Mouse (Mus musculus) MEL (cell line): ENCODE data around the gene Tmem267. TPM values are rescaled to one million over a fixed set of nuclear protein-coding genes. Genes with fewer than 3 reads are reported as not detected.
"Not testable (repeated sequence)": the region's sequence is repeated elsewhere in the genome, so short reads cannot be mapped to it uniquely, and the experiment has no call there.

ENCODE experiments used
- DNase-seq: peaks from one replicate; pipeline ENCODE4 v3.0.0; 2011; ENCODE audit warnings: low read depth, low spot score
- H3K27ac ChIP-seq: 2 replicates; pipeline ENCODE4 v1.5.1; 2012; ENCODE audit warnings: low read depth, mild to moderate bottlenecking, control low read depth, low read length, moderate library complexity; ENCODE audit not compliant: control insufficient read depth
- H3K27me3 ChIP-seq, 2 experiments: fragments of 150-350 bp in 1 of 2; sonication (generic) in 1 of 2; 2 replicates each; pipeline ENCODE4 v1.6.1; 2012; ENCODE audit warnings: low read length in 2 of 2, mild to moderate bottlenecking in 2 of 2, improper control_type of control experiment in 1 of 2, moderate library complexity in 1 of 2; ENCODE audit not compliant: insufficient read depth in 2 of 2, control insufficient read depth in 1 of 2
- H3K36me3 ChIP-seq, 2 experiments: 2 replicates each; pipeline ENCODE4 v1.6.1; 2012 to 2014; ENCODE audit warnings: low read length in 2 of 2, improper control_type of control experiment in 1 of 2, inconsistent platforms in 1 of 2, mild to moderate bottlenecking in 1 of 2; ENCODE audit not compliant: insufficient read depth in 2 of 2, control insufficient read depth in 1 of 2
- H3K4me1 ChIP-seq, 2 experiments: fragments of 150-350 bp in 1 of 2; sonication (generic) in 1 of 2; 2 replicates each; pipeline ENCODE4 v1.6.1; 2012; ENCODE audit warnings: low read length in 2 of 2, improper control_type of control experiment in 1 of 2, mild to moderate bottlenecking in 1 of 2; ENCODE audit not compliant: insufficient read depth in 2 of 2, control insufficient read depth in 1 of 2
- H3K4me3 ChIP-seq, 2 experiments: fragments of 150-350 bp in 1 of 2; sonication (generic) in 1 of 2; 2 replicates each; pipeline ENCODE4 v1.5.1; 2012; ENCODE audit warnings: low read depth in 2 of 2, low read length in 2 of 2, mild to moderate bottlenecking in 2 of 2, moderate library complexity in 2 of 2, control low read depth in 1 of 2, improper control_type of control experiment in 1 of 2; ENCODE audit not compliant: control insufficient read depth in 1 of 2, insufficient read depth in 1 of 2
- H3K79me2 ChIP-seq: 2 replicates; pipeline ENCODE4 v1.6.1; 2012; ENCODE audit warnings: mild to moderate bottlenecking, low read length, moderate library complexity; ENCODE audit not compliant: control insufficient read depth, poor library complexity, insufficient read depth
- H3K9ac ChIP-seq: 2 replicates; pipeline ENCODE4 v1.6.1; 2012; ENCODE audit warnings: low read depth, mild to moderate bottlenecking, control low read depth, low read length, moderate library complexity; ENCODE audit not compliant: control insufficient read depth, poor library complexity, severe bottlenecking
- H3K9me3 ChIP-seq: fragments of 150-350 bp; sonication (generic); replicated peaks from 2 replicates; pipeline ENCODE4 v1.6.1; 2012; ENCODE audit warnings: mild to moderate bottlenecking, low read length, improper control_type of control experiment, moderate library complexity; ENCODE audit not compliant: insufficient read depth
- CHD1 ChIP-seq: IDR thresholded peaks from 2 replicates; pipeline ENCODE4 v1.6.1; 2012; ENCODE audit warnings: low read depth, mild to moderate bottlenecking, inconsistent platforms, low read length, improper control_type of control experiment
- CTCF ChIP-seq, 3 experiments: IDR thresholded peaks in 2 of 3; conservative IDR thresholded peaks in 1 of 3; 2 replicates each; pipeline ENCODE4 v1.5.1; 2011 to 2012; ENCODE audit warnings: low read length in 3 of 3, low read depth in 2 of 3, mild to moderate bottlenecking in 2 of 3, improper control_type of control experiment in 1 of 3, inconsistent platforms in 1 of 3, mixed read lengths in 1 of 3, moderate library complexity in 1 of 3; ENCODE audit not compliant: control insufficient read depth in 1 of 3, insufficient read depth in 1 of 3, poor library complexity in 1 of 3, severe bottlenecking in 1 of 3
- ELF1 ChIP-seq: IDR thresholded peaks from 2 replicates; pipeline ENCODE4 v1.6.1; 2014; ENCODE audit warnings: low read depth, mild to moderate bottlenecking, inconsistent platforms, low read length, improper control_type of control experiment, moderate library complexity
- GATA1 ChIP-seq: IDR thresholded peaks from 2 replicates; pipeline ENCODE4 v1.6.1; 2011; ENCODE audit warnings: low read depth, low read length, improper control_type of control experiment
- JUND ChIP-seq: IDR thresholded peaks from 2 replicates; pipeline ENCODE4 v1.6.1; 2011; ENCODE audit warnings: low read depth, mild to moderate bottlenecking, improper control_type of control experiment, low read length
- KAT2A ChIP-seq: conservative IDR thresholded peaks from 2 replicates; pipeline ENCODE4 v1.6.1; 2012; ENCODE audit warnings: low read depth, low read length, improper control_type of control experiment, inconsistent platforms
- MAFK ChIP-seq: IDR thresholded peaks from 2 replicates; pipeline ENCODE4 v1.6.1; 2011; ENCODE audit warnings: low read depth, mild to moderate bottlenecking, low read length, improper control_type of control experiment, borderline replicate concordance
- MAX ChIP-seq: IDR thresholded peaks from 2 replicates; pipeline ENCODE4 v1.6.1; 2011; ENCODE audit warnings: low read length, improper control_type of control experiment
- MEF2A ChIP-seq: IDR thresholded peaks from 2 replicates; pipeline ENCODE4 v1.6.1; 2014; ENCODE audit warnings: low read depth, mild to moderate bottlenecking, inconsistent platforms, low read length, improper control_type of control experiment; ENCODE audit not compliant: poor library complexity, insufficient replicate concordance, severe bottlenecking; ENCODE audit errors: extremely low read depth
- MXI1 ChIP-seq: IDR thresholded peaks from 2 replicates; pipeline ENCODE4 v1.6.1; 2011; ENCODE audit warnings: mild to moderate bottlenecking, low read depth, low read length, improper control_type of control experiment
- MYB ChIP-seq: IDR thresholded peaks from 2 replicates; pipeline ENCODE4 v1.6.1; 2011; ENCODE audit warnings: mild to moderate bottlenecking, low read depth, low read length, improper control_type of control experiment
- POLR2A ChIP-seq, 2 experiments: IDR thresholded peaks; 2 replicates each; pipeline ENCODE4 v1.6.1; 2011 to 2012; ENCODE audit warnings: low read length in 2 of 2, mild to moderate bottlenecking in 2 of 2, control low read depth in 1 of 2, improper control_type of control experiment in 1 of 2, low read depth in 1 of 2, moderate library complexity in 1 of 2; ENCODE audit not compliant: control insufficient read depth in 1 of 2, insufficient read depth in 1 of 2, poor library complexity in 1 of 2
- POLR2AphosphoS5 ChIP-seq: IDR thresholded peaks from 2 replicates; pipeline ENCODE4 v1.6.1; 2012; ENCODE audit warnings: low read depth, borderline replicate concordance, mild to moderate bottlenecking, inconsistent platforms, low read length, moderate library complexity, mixed read lengths
- SMC3 ChIP-seq: IDR thresholded peaks from 2 replicates; pipeline ENCODE4 v1.6.1; 2011; ENCODE audit warnings: low read depth, low read length, improper control_type of control experiment
- USF1 ChIP-seq: IDR thresholded peaks from 2 replicates; pipeline ENCODE4 v1.6.1; 2014; ENCODE audit warnings: low read depth, mild to moderate bottlenecking, inconsistent platforms, low read length, improper control_type of control experiment, moderate library complexity
- USF2 ChIP-seq, 2 experiments: IDR thresholded peaks; 2 replicates each; pipeline ENCODE4 v1.6.1; 2011 to 2012; ENCODE audit warnings: improper control_type of control experiment in 2 of 2, low read length in 2 of 2, borderline replicate concordance in 1 of 2, inconsistent platforms in 1 of 2, low read depth in 1 of 2, mild to moderate bottlenecking in 1 of 2; ENCODE audit not compliant: insufficient read depth in 1 of 2
- ZMIZ1 ChIP-seq: IDR thresholded peaks from 2 replicates; pipeline ENCODE4 v1.6.1; 2012; ENCODE audit warnings: low read depth, mild to moderate bottlenecking, inconsistent platforms, low read length, improper control_type of control experiment, moderate library complexity
- polyA plus RNA-seq, 2 experiments: library from polyadenylated mRNA; stranded (reverse) in 1 of 2; unstranded in 1 of 2; fragments of >175 nt in 1 of 2; fragments of >200 nt in 1 of 2; gene quantifications; 2 replicates each; pipeline versions ENCODE4 v1.2.1 to v1.2.4; 2012; ENCODE audit warnings: low replicate concordance in 2 of 2, low read depth in 1 of 2; ENCODE audit not compliant: insufficient read length in 2 of 2, insufficient read depth in 1 of 2, missing spikeins in 1 of 2
- total RNA-seq: library from RNA; depleted of rRNA; stranded (reverse); fragments of 300-350 nt; gene quantifications from 2 replicates; pipeline ENCODE4 v1.2.3, GENCODE M21; 2012

The Tmem267 gene
- total and polyA plus RNA-seq, 3 experiments, result 3.9 to 8.3 TPM; not detected in 1

- H3K27me3 ChIP-seq, result no peaks in the 10 kb centered on the region; a peak in 1 of 4 replicates
- H3K27ac ChIP-seq, result no peak within 1 kb of the TSS
- no peak for DNase-seq
- no peaks in the 10 kb centered on the region for H3K9me3 ChIP-seq
- H3K4me1 ChIP-seq, result no peaks in the 10 kb centered on the region
- H3K9ac ChIP-seq, result no peak within 1 kb of the TSS
- H3K36me3 ChIP-seq, result no peaks in the 10 kb centered on the region
- H3K79me2 ChIP-seq, result no peaks in the 10 kb centered on the region
- H3K4me3 ChIP-seq, result no peak within 1 kb of the TSS
- no peak for TF ChIP-seq CHD1
- no peak for TF ChIP-seq POLR2A (IDR thresholded peaks at IDR 0.05; ENCODE audit: control insufficient read depth in 1 of 2, insufficient read depth in 1 of 2, low read depth in 1 of 2, low read length in 2 of 2, poor library complexity in 1 of 2)
- no peak for TF ChIP-seq JUND
These were observed 135.8 kb downstream of the Tmem267 start, which contains the start of gene Ccl28 for GRCm38 (mm10) chr13:119623634-119624033. Gene Ccl28 (plus strand): TSS chr13:119623819.

GRCm38 (mm10) chr13:119625952-119626351 is 138.1 kb downstream of the Tmem267 start:
- H3K79me2 ChIP-seq, H3K27ac ChIP-seq, H3K4me3 ChIP-seq, H3K36me3 ChIP-seq, H3K27me3 ChIP-seq, DNase-seq, H3K9me3 ChIP-seq, H3K4me1 ChIP-seq, H3K9ac ChIP-seq: not testable (repeated sequence)

- TF ChIP-seq JUND (no peak), MAFK (no peak), MYB (no peak), USF2 (IDR thresholded peaks at IDR 0.05; ENCODE audit: borderline replicate concordance in 1 of 2, insufficient read depth in 1 of 2, low read depth in 1 of 2, low read length in 2 of 2) (no peak), USF1 (no peak), POLR2AphosphoS5 (no peak), KAT2A (no peak), CTCF (IDR thresholded peaks at IDR 0.05 in 2 of 3, conservative IDR thresholded peaks at IDR 0.05 in 1 of 3; ENCODE audit: control insufficient read depth in 1 of 3, insufficient read depth in 1 of 3, low read depth in 2 of 3, low read length in 3 of 3, poor library complexity in 1 of 3, severe bottlenecking in 1 of 3) (no peak), ELF1 (no peak), MAX (no peak), CHD1 (no peak), MEF2A (no peak), GATA1 (no peak), MXI1 (no peak), SMC3 (no peak), ZMIZ1 (no peak)
These were observed 143.8 kb downstream of the Tmem267 start for GRCm38 (mm10) chr13:119631482-119632155.

More at GRCm38 (mm10) chr13:119631482-119632155, 143.8 kb downstream of the Tmem267 start:
- no peak for DNase-seq
- no peak overlapping the region for H3K27ac ChIP-seq
- H3K27me3 ChIP-seq, result no peaks in the 10 kb centered on the region; a peak in 1 of 4 replicates
- H3K9me3 ChIP-seq, result no peaks in the 10 kb centered on the region
- no peak overlapping the region for H3K4me3 ChIP-seq
- H3K79me2 ChIP-seq, result no peaks in the 10 kb centered on the region
- H3K4me1 ChIP-seq, result no peaks in the 10 kb centered on the region
- H3K9ac ChIP-seq, result no peak overlapping the region
- H3K36me3 ChIP-seq, result no peaks in the 10 kb centered on the region
